Mouse (Mus musculus) liver, embryonic 16.5 days (tissue): ENCODE data around the gene Eef1akmt2. TPM values are rescaled to one million over a fixed set of nuclear protein-coding genes. Genes with fewer than 3 reads are reported as not detected.

Experiments used
- ATAC-seq: fragments of 200-750 bp; cut with Nextera tagmentation; 2 replicates; pipeline ENCODE4 v1.8.0; 2017; ENCODE audit warnings: low read depth, mild to moderate bottlenecking, moderate number of reproducible peaks, moderate library complexity
- H3K27ac ChIP-seq: fragments of 300-500 bp; sonication (generic); 2 replicates; pipeline ENCODE4 v1.5.1; 2014; ENCODE audit warnings: mild to moderate bottlenecking, low read length
- H3K27me3 ChIP-seq: fragments of 300-500 bp; sonication (generic); 2 replicates; pipeline ENCODE4 v1.6.1; 2014; ENCODE audit warnings: low read depth, low read length, mixed read lengths; ENCODE audit not compliant: control insufficient read depth, insufficient read depth
- H3K36me3 ChIP-seq: fragments of 300-500 bp; sonication (generic); 2 replicates; pipeline ENCODE4 v1.6.1; 2014; ENCODE audit warnings: mild to moderate bottlenecking; ENCODE audit not compliant: control insufficient read depth, insufficient read depth
- H3K4me1 ChIP-seq: fragments of 300-500 bp; sonication (generic); 2 replicates; pipeline ENCODE4 v1.6.1; 2014; ENCODE audit warnings: low read depth, low read length, mixed read lengths; ENCODE audit not compliant: control insufficient read depth
- H3K4me2 ChIP-seq: fragments of 300-500 bp; sonication (generic); 2 replicates; pipeline ENCODE4 v1.6.1; 2014; ENCODE audit warnings: low read depth, low read length, mixed read lengths
- H3K4me3 ChIP-seq: fragments of 300-500 bp; sonication (generic); 2 replicates; pipeline ENCODE4 v1.5.1; 2014; ENCODE audit warnings: low read depth, mild to moderate bottlenecking, low read length
- H3K9ac ChIP-seq: fragments of 300-500 bp; sonication (generic); 2 replicates; pipeline ENCODE4 v1.6.1; 2014; ENCODE audit warnings: low read depth, low read length
- H3K9me3 ChIP-seq: fragments of 300-500 bp; sonication (generic); replicated peaks from 2 replicates; pipeline ENCODE4 v1.6.1; 2016; ENCODE audit warnings: low read length; ENCODE audit not compliant: control insufficient read depth
- WGBS: fragments of 180-500 bp; shearing (Covaris S2); extraction: QIAGEN DNeasy Blood & Tissue Kit; methylation state at CpG from one replicate; pipeline ENCODE4 v1.1.7; 2014; ENCODE audit not compliant: insufficient replicate concordance; 5-methylcytosine and 5-hydroxymethylcytosine counted together
- polyA plus RNA-seq: library from polyadenylated mRNA; unstranded; fragments of >200 nt; fragmentation: Nextera tagmentation; extraction: Ambion mirVana; gene quantifications from 2 replicates; pipeline ENCODE4 v1.2.1, GENCODE M21; 2015

Eef1akmt2 gene
- polyA plus RNA-seq, 1 experiment from 2014 or later: 12.5 TPM

GRCm38 (mm10) chr7:132778630-132779029 is 73.8 kb downstream of the Eef1akmt2 start:
- ATAC-seq: peak; percentile 67
- H3K4me3 ChIP-seq: peak overlapping the region; percentile 29
- H3K9ac ChIP-seq: peak overlapping the region; percentile 78
- WGBS: 40% methylated on average over 13 of the region's 13 CpGs
- no peaks in the 10 kb centered on the region for H3K27me3 ChIP-seq
- H3K9me3 ChIP-seq: no peaks in the 10 kb centered on the region
- H3K27ac ChIP-seq: peak overlapping the region; percentile 98
- H3K4me1 ChIP-seq: peaks cover 56% of the 10 kb centered on the region
- H3K36me3 ChIP-seq: no peaks in the 10 kb centered on the region; the same call in 1 of the 2 replicates
- peak overlapping the region; percentile 78 for H3K4me2 ChIP-seq

- Histone ChIP-seq H3K27ac (peak overlapping the region; percentile 98), H3K27me3 (no peaks in the 10 kb centered on the region), H3K4me3 (peak overlapping the region; percentile 29), H3K4me1 (peaks cover 63% of the 10 kb centered on the region), H3K9ac (peak overlapping the region; percentile 78), H3K9me3 (no peaks in the 10 kb centered on the region), H3K4me2 (peak overlapping the region; percentile 78), H3K36me3 (no peaks in the 10 kb centered on the region; the same call in 1 of the 2 replicates)
- peak; percentile 89 for ATAC-seq
- 17% methylated on average over 1 of the region's 1 CpGs for WGBS
Observed at GRCm38 (mm10) chr7:132777728-132778453, 74.6 kb downstream of the Eef1akmt2 start.

Other genes with a start within 250 kb of the Eef1akmt2 start
- 4.0 and 4.4 TPM in 2 replicates for gene Lhpp, start 242.0 kb downstream of the Eef1akmt2 start, polyA plus RNA-seq
- 25.1 and 29.4 TPM in 2 replicates for gene Fam53b, start 38.8 kb downstream of the Eef1akmt2 start, polyA plus RNA-seq
- 11.2 and 12.5 TPM in 2 replicates for gene Abraxas2, start 6.6 kb upstream of the Eef1akmt2 start, polyA plus RNA-seq
- gene Zranb1, start 78.5 kb upstream of the Eef1akmt2 start, polyA plus RNA-seq: 5.6 and 5.8 TPM in 2 replicates